Mouse (Mus musculus) testis, adult 2 months (tissue): Measurements from ENCODE around the gene Pard3.

Source experiments
- CTCF ChIP-seq: fragments of 200-500 bp; IDR thresholded peaks from 2 replicates; pipeline ENCODE4 v1.5.1; 2012; ENCODE audit warnings: low read depth, mild to moderate bottlenecking, inconsistent platforms, low read length, moderate library complexity; ENCODE audit not compliant: control insufficient read depth, insufficient read depth, insufficient replicate concordance
- POLR2A ChIP-seq: fragments of 200-500 bp; IDR thresholded peaks from 2 replicates; pipeline ENCODE4 v1.6.1; 2012; ENCODE audit warnings: low read depth, mild to moderate bottlenecking, inconsistent platforms, low read length, moderate library complexity; ENCODE audit not compliant: control insufficient read depth

DNA sequence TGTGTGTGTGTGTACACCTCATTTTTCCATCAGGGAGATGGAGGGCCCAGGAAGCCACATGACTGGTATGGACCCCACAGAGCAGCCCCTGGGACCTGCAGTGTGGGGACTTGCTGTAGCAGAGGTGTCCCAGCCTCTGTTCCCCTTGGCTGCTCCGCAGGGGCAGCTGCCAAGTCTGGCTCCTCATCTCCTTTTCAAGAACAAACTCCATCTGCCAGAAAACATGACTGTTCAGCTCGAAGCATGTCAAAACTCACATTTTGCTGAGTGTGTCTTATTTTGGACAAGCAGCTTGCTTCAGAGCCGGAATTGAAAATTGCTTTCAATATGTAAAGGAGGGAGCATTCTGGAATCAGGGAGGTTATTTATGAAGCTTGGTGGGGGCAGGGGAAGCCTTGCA is 471.1 kb downstream of the Pard3 start:
- no peak for TF ChIP-seq CTCF
- no peak for TF ChIP-seq POLR2A
